Mouse (Mus musculus): ENCODE measurements at regions not wholly inside any gene's neighbourhood (a gene's known extent, or its start where the extent isn't known, plus 50 kb on each side); places are given as distances from the start of the nearest gene placed in this dataset.

DNA sequence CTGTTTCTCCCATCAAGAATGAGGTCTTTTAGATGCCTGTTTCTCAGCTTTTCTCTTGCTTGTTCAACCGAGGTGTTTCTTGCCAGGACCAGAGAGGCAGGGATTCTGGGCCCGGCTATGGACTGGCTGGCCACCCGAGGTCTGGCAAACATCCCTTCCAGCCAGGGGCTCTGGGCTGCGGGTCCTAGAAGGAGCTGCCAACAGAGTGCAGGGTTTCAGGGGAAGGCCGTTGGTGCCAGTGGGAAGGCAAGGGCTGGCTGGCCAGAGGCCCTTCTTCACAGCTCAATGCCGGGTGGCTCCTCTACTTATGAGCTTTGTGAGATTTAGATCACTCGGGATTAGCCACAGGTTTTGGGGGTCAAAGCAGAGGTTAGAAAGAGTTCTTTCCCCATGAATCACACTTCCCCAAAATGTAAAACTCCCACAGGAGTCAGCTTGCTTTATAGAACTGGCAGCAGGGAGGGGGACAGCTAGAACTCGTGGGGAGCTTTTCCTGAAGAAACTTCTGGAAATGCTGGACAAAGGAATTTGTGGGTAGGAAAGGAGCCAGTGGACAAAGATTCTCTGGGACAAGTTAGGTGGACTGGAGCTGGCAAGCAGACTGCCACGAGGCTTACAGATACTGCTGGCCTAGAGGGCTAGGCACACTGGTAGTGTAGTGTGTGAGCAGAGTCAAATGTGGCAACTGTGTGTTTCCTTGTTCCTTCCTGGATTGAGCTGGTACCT, 104.1 kb upstream of the Vps8 start:
- no peak for DNase-seq (ENCODE audit: low spot score)

DNA sequence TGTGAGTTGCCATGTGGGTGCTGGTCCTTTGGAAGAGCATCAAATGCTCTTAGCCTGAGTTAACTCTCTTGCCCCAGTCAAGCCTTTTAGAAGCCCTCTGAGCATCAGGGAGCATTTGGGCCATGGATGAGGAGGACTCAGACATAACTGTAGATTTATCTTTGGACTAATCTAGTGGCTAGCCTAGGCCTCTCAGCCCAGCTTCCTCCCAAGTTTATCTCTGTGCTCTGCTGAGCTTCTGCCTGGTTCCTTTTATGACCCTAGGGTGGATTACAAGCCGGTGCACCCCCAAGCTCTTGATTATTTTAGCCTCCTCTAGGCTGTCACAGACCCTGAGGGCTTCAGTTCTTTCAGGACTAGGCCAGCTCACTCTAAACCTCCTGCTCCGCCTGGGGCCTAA, 102.6 kb upstream of the Vps8 start:
- no peak for DNase-seq (ENCODE audit: low spot score)

DNA sequence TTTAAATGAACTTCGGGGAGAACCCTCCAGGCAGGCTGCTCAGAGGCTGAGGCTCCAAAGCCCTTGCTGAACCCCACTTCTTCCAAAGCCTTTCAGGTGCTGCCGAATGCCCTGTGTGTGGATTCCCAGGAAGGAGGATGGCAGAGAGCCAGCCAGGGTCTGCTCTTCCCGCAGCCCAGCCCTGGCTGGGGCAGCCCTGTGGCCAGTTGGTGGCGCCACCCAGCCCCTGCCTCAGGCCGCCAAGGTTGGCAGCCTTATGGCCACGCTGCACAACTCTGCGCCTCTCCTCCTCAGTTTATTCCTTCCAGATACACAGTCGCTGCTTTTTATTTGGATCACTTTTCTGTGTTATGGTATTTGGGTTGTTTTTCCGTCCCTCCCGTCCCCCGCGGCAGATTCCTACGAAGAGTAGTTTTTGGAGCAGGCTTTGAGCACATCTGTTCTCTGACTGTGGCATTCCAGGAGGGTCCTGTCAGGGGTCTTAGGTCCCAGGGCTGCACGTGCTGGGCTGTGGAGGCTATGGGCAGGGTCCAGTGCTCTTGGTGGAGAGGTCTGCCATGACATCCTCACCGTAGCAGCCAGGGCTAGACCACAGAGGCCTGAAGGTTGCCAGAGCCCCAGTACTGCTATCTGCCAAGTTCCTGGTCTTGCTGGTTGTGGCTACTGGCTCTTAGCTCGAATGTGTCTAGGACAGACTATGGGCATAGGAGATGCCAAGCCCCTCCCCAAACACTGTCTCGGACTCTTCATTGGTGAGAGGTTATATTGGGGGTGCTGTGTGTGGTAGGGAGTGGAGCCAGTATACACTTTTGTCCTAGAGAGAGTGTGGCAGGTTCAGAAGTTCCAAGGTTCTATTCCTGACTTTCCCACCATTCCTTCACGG, 101.5 kb upstream of the Vps8 start:
- DNase-seq (ENCODE audit: low spot score) = peak; percentile 57

DNA sequence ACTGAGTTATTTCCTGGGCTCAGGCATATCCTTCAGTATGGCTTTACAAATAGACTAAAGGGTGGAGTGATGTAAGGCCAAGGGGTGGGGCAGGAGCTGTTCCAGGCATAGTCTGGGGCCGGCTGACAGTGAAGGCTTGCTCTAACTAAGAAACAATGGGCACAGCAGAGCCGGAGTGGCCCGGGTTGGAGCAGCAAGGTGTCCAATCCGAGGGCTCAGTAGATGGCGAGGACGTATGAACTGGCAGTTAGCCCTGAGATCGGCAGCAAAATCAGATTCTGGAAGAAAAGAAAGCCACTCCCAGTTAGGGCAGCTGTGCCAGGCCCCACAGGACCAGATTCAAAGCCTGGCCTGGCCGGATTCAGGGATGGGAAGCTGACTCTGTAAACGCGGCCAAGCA, 100.5 kb upstream of the Vps8 start:
- DNase-seq (ENCODE audit: low spot score) = peak; percentile 52

DNA sequence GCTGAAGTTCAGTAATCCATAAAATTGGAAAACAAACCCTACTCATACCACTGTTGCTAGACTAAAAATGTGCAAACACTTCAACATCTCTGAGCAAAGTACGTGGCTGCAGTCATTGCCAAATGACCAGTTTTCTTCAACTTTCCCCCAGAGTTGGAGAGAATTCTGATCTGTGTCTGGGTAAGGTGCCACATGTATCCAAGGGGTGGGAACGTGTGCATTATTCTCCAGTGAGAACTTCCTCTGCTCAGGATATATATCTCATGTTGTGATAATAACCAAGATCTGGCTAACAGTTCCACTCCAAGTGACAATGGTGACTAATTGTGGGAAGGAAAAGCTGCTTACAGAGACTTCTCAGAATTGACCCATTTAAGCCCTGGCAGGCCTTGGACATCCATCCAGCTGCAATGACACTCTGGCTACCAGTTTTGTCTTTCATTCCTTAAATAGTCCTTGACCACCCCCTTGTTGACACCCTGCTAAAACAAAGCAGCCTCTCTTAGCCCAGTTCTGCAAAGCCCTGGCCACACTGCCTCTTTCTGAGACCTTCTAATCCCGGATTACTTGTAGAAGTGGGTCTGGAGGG, 99.4 kb upstream of the Vps8 start:
- DNase-seq (ENCODE audit: low spot score) = no peak

DNA sequence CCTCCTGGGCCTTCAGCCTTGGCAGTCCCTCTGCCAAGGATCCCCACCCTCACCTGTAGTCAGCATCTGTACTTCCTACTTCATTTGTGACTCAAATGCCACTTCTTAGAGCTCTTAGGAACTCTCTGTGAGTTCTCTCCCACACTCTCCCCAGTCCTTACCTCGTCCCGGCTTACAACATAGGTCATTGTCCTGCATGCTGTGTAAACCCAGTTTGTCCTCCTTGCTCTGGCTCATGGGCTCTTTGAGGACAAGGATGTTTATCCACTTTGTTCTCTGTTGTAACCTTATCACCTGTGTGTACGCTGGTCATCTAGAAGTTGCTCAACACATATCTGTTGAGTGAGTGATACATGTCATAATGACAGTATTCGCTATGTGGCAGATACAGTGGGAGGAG, 94.9 kb upstream of the Vps8 start:
- DNase-seq (ENCODE audit: low spot score) = no peak

DNA sequence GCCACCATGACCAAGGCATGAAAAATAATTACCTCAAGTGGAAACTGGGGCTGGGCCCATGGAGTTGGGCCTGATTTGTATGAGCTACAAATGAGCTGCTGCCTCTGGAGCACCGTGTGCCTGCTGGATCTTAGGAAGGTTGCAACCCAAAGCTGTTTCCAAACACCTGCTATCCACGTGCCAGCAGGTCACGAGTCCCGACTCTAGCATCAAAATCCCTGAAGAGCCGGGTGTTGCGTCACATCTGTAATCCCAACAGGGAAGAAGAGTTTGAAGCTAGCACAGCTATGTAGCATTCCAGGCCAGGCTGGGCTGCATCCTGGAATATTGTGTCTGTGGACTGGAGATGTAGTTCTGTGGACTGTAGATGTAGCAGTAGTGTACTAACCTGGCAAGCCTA, 93.7 kb upstream of the Vps8 start:
- DNase-seq (ENCODE audit: low spot score) = no peak

DNA sequence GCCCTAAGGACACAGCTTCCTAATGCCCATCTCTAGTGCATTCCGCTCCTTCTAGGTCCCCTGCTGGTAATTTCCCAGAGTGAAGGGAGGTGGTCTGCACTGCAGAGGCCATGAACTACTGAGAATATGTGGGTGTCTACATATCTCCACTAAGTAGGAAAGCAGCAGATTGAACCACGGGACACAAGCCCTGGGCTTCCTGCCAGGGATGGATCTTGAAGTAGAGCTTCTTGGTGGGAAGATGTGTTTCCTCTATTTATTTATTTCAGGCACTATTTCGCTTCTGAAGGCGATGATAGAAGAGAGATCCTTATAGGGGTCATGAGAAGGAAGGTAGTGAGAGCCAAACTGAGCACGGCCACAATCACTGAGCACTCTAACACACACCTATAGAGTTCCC, 91.7 kb upstream of the Vps8 start:
- no peak for DNase-seq (ENCODE audit: low spot score)

DNA sequence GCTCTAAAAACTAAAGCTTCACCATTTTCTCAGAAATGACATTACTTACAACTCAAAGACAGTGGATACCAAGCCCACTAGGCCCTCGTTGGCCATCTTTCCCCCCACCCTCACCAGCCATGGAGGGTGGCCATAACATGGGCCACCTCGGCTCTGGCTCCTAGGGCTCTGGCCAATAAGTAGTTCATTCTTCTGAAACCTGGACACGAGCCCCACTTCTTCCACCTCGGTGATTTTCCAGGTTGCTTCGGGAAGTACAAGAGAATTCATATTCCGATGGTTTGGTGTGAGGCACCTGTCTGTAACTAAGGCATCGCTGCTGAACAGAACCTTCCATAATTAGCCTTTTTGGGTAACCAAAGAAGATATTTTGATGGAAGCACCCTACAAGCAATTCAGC, 90.5 kb upstream of the Vps8 start:
- no peak for DNase-seq (ENCODE audit: low spot score)

DNA sequence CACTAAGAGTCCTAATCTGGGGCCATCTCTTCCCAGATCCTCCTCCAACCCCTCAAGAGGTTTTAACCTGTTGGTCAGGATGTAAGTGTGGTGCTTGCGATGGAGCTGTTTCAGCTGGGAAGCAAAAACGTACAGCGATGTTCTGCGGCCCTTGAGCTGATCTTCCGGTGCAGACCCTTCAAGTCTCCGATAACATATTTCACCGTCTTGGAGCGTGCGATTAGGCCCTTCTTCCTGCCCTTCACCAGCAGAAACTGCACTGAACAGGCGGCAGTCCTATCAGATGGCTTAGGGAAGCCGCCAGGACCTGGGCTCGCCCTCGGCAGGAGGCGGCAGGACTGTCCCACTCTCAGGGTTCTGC, 90.1 kb upstream of the Vps8 start:
- DNase-seq (ENCODE audit: low spot score) = no peak

DNA sequence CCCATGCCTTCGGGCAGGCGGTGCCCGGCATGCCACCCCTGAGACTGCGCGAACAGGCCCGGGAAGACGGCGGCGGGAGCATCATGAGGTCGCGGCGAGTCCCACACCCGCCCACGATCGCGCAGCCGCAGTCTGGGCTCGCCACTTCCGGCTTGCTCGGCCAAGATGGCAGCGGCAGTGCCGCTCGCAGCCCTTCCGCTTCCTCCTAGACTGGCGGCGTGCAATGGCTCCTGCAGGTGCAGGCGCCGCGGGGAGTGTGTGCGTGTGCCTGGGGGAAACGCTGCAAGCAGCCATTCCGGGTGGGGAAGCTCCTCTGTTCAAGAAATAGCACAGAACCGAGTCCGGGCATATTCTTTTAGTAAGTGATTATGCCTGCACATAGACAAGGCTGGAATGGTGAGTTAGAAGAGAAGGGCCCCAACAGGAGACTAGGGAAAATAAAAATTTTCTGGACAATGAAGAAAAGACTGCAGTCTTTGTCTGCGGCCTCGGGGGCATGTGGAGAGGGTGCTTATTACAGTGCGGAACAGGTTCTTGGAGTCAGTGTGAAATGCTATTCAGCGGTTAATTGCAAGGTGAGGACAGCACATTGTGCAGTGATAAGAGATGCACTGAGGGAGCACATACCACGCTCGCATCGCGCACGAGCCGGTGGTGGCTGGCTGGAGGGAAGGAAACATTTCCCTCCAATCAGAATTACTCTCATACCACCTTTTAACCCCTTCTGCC, 89.5 kb upstream of the Vps8 start:
- DNase-seq (ENCODE audit: low spot score) = peak; percentile 91

DNA sequence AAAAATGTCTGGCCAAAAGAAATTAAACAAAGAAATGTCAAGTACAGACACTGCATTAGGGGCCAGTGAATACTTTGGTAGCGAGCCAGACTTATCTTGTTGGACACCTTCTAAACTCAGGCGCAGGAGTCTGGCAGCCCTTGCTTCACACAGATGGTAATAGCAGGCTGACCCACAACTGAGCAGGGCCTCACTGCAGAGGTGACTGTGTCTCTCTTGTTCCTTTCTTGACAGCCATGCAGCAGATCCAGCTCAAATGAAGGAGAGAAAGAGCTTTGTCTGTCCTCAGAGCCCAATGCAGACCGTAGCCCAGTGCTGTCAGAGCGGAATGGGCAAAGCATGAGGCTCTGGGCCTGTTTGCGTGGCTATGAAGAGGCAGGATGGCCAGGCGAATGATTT, 83.9 kb upstream of the Vps8 start:
- DNase-seq (ENCODE audit: low spot score) = no peak

DNA sequence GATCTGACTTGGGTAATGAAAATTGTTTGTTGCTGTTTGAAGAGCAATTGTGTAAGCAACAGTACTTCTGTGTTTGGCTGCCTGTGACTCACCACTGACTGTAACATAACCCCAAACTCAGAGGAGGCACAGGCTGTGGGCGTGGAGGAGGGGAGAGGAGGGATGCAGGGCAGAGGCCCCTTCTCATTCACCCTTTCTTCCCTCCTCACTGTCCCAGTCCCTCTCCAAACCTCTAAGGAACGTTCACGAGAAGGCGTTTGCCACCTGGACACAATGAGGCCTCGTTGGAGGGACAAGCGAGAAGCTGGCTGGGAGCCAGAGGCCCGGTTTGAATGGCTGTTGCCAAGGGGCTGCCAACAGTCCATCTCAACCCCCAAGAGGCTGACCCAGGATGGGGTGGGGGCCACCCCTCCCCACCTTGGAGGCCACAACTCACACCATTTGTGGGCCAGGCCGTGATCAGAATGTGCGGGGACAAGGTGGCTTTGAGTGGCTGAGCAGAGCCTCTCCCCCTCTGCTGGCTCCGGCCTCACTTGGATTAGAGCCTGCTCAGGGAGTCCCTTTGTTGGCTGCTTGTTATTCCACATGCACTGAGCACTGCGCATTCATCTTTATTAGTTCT, 83.3 kb upstream of the Vps8 start:
- DNase-seq (ENCODE audit: low spot score) = peak; percentile 62

DNA sequence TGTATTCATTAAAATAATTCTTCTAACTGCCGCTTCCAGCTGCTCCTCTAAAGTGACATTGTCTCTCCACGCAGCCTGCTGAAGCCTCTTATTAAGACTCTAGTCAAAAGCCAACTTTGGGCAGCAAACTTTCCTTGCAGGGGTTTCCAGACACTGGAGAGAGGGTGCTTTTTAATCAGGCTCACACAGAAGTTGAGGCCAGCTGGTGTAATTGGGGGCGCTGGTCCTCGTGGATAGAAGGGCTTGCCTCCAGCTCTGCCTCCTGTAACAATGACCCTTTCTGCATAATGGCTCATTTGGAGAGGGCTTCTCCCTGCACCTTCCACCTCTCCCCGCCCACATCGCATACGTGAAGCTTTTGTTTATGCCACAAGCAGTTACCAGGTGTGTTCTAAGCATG, 82.8 kb upstream of the Vps8 start:
- no peak for DNase-seq (ENCODE audit: low spot score)

DNA sequence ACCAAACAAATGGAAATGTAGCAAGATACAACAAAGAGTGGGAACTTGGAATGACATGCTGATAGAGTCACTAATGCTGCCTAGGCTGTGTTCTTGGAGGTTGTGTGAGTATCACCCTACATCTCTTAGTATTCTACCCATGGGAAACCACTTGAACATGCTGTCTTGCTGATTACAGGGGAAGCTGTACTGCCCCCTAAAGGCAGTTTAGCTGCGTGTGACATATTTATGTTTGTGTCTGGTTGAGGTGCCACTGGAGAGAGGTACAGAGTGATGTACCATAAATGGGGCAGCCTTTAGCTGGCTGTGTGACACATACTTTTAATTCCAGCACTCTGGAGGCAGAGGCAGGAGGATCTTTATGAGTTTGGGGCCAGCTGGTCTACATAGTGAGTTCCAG, 73.0 kb upstream of the Vps8 start:
- DNase-seq (ENCODE audit: low spot score) = no peak

DNA sequence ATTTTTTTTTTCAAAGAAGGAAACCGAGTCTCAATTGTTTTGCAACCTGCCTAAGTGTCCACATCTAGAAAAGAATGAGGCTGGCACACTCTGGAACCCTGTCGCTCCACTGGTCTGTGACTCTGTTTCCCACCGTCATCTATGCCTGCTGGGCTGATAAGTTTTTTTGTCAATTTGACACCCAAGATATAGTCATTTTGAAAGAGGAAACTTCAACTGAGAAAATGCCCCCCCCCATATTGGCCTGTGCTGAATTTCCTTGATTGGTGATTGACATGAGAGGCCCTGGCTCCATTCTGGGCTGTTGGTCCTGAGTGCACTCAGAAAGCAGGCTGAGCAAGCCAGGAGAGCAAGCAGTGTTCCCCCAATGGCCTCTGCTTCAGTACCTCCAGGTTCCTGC, 71.6 kb upstream of the Vps8 start:
- DNase-seq (ENCODE audit: low spot score) = no peak

DNA sequence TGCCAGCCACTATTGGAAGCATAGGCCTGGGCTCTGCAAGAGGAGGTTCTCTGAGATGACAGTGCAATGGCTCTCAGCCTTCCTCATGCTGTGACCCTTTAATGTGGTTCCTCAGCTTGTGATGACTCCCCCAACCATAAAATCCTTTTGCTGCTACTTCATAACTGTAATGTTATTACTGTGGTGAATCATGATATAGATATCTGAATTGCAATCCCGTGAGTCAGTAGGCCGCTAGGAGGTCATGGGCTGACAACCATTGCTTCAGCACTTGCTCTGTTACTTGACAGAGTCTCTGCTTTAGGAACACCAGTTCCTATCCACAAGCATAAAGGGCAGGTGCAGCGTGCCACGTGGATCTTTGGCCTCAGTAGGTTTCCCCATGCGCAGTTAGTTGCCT, 69.8 kb upstream of the Vps8 start:
- DNase-seq (ENCODE audit: low spot score) = no peak

DNA sequence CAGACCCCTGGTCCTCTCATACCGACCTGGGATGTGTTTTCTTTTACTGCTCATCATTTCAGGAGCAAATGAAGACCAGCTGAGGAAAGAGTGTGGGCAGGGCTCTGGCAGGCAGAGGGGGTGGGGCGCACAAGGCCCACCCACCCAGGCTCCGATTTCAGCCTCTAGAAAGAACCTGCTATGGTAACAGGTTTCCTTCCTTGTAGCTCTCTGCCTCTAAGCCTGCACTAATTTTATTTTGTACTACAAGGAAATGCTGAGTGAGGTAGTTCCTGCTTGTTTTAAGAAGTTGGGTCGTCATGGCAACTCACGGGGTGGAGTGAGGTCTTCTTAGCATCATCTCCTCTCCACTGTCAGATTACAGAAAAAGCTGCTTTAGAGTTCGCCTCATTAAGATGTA, 69.4 kb upstream of the Vps8 start:
- DNase-seq (ENCODE audit: low spot score) = no peak

DNA sequence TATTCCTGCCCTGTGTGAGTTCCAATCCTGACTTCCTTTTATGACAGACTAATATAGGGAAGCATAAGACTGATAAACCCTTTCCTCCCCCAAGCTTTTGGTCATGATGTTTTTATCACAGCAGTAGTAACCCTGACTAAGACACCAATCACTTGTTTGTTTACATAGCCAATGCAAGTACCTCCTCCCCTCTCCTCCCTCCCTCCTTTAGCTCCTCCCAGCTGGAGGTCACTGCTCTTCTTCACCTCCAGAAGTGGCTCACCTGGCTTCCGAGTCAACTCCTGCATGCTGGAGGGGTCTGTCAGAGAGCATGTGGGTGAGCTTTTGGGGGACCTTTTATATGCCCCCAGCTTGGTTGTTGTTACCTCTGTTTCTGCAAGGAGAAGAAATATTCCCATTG, 67.3 kb upstream of the Vps8 start:
- no peak for DNase-seq (ENCODE audit: low spot score)

DNA sequence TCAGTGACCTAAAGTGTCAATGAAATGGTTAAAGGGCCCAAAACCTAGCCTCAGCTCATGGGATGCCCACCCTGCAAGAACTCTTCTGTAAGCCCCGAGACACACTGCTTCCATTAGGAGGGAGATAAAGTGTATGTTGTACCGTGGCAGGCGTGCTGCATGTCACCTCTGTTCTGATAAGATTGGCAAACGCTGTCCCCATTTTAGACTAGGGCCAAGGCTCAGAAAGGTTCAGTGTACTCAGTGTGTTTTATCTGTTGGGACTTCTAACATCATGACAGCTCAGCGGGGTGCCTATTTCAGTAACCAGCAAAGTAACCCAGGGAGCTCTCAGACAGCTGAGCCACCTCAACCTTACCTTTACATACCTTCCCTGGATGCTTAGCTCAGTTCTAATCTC, 65.5 kb upstream of the Vps8 start:
- DNase-seq (ENCODE audit: low spot score) = no peak

DNA sequence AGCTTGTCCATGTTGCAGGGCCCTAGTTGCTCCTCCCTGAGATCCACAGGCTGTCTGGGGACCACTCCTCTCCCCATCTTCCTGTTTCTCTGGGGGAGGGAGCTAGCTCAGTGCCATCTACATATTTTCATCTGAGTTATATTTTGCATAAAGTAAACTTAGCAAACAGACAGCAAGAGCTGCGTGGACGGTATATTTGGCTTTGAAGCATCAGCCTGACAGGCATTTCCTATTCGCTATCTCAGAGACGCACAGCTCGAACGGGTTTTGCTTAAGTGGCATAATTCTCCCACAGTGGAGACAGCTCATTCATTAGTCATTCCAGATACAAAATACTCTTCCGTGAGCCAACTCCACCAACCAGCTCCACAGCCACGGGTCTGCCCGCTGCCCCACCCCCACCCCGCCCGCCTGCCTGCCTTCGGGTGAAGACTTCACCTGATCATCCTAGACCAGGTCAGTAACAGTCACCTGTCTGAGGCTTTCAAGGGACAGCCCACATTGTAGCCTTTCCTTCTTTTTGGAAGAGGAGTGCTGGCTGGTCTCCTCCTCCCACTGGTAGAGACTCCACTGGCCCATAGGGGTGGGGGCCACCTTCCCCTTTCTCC, 64.5 kb upstream of the Vps8 start:
- no peak for DNase-seq (ENCODE audit: low spot score)

DNA sequence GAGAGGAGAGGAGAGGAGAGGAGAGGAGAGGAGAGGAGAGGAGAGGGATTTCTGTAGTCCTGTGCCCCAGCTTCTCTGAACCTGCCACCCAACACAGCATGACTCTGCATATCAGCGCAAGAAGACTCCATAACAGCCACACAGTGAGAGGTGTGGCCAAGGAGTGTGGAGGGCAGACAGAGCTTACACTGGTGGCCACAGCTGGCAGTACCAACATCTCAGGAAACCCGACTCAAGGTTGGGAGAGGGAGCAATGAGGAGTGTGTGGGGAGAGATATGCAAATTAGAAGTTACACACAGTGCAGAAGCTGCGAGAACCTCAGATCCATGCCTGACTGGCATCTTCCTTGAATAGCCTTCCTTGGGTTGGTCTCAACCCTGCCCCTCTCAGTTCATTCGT, 63.5 kb upstream of the Vps8 start:
- DNase-seq (ENCODE audit: low spot score) = no peak
